Mouse (Mus musculus) v-Abl transformed pro-B cells (cell line): Measurements from ENCODE around the gene Ccdc70.
"Not testable (repeated sequence)": the region's sequence is repeated elsewhere in the genome, so short reads cannot be mapped to it uniquely, and the experiment has no call there.

Experiments
- in situ Hi-C, 2 experiments: fragments of 400-800 bp; cut with MboI; formaldehyde crosslinking; loops; one replicate each; pipeline ENCODE4 v1.15.1; 2025; ENCODE audit not compliant: unreplicated experiment in 2 of 2

Ccdc70 gene

GRCm38 (mm10) chr8:21969475-21969874 is at the start of gene Ccdc70:
TSS of gene Ccdc70 (plus strand) at chr8:21969775.
- in situ Hi-C loops, result loop anchor here in 1 of 2 experiments (25.0 kb wide), 1 partner anchor 957 kb away; no protein-coding TSS in a partner anchor

- in situ Hi-C loops, result not testable (repeated sequence)
Measured at GRCm38 (mm10) chr8:21930754-21931153, 38.8 kb upstream of the Ccdc70 start.

- in situ Hi-C loops, result no loop called here
Measured at GRCm38 (mm10) chr8:21932610-21933009, 37.0 kb upstream of the Ccdc70 start, which contains the start of gene Defb15. TSS of gene Defb15 (minus strand) at chr8:21932710.

GRCm38 (mm10) chr8:21938052-21938451 is 31.5 kb upstream of the Ccdc70 start, which contains the start of gene Defb35:
TSS of gene Defb35 (plus strand) at chr8:21938352.
- in situ Hi-C loops, result not testable (repeated sequence)

GRCm38 (mm10) chr8:21946462-21946861 is 23.1 kb upstream of the Ccdc70 start, which contains the start of gene Defb13:
TSS of gene Defb13 (plus strand) at chr8:21946762.
- in situ Hi-C loops, result no loop called here

GRCm38 (mm10) chr8:21947311-21948017 is 22.1 kb upstream of the Ccdc70 start:
- in situ Hi-C loops, result no loop called here

GRCm38 (mm10) chr8:21955321-21955720 is 14.3 kb upstream of the Ccdc70 start:
- in situ Hi-C loops, result loop anchor here in 1 of 2 experiments (25.0 kb wide), 1 partner anchor 943 kb away; no protein-coding TSS in a partner anchor

GRCm38 (mm10) chr8:21956336-21956735 is 13.2 kb upstream of the Ccdc70 start:
- in situ Hi-C loops, result loop anchor here in 1 of 2 experiments (25.0 kb wide), 1 partner anchor 944 kb away; no protein-coding TSS in a partner anchor

- in situ Hi-C loops, result loop anchor here in 1 of 2 experiments (25.0 kb wide), 1 partner anchor 946 kb away; no protein-coding TSS in a partner anchor
Measured at GRCm38 (mm10) chr8:21958414-21958813, 11.2 kb upstream of the Ccdc70 start, which contains the start of gene Fam90a1a. TSS of gene Fam90a1a (plus strand) at chr8:21958714.

GRCm38 (mm10) chr8:21966646-21967045 is 2.9 kb upstream of the Ccdc70 start:
- in situ Hi-C loops, result loop anchor here in 1 of 2 experiments (25.0 kb wide), 1 partner anchor 954 kb away; no protein-coding TSS in a partner anchor

GRCm38 (mm10) chr8:21978193-21978592 is 8.6 kb downstream of the Ccdc70 start:
- in situ Hi-C loops, result no loop called here

GRCm38 (mm10) chr8:21981664-21982337 is 12.2 kb downstream of the Ccdc70 start:
- in situ Hi-C loops, result no loop called here

- in situ Hi-C loops, result no loop called here
Measured at GRCm38 (mm10) chr8:21992184-21992583, 22.6 kb downstream of the Ccdc70 start.

GRCm38 (mm10) chr8:21995181-21995580 is 25.6 kb downstream of the Ccdc70 start:
- in situ Hi-C loops, result no loop called here

- in situ Hi-C loops, result no loop called here
Measured at GRCm38 (mm10) chr8:22004750-22005522, 35.4 kb downstream of the Ccdc70 start.

- in situ Hi-C loops, result no loop called here
Measured at GRCm38 (mm10) chr8:22006423-22006822, 36.8 kb downstream of the Ccdc70 start.

GRCm38 (mm10) chr8:22009403-22009802 is 39.8 kb downstream of the Ccdc70 start:
- in situ Hi-C loops, result no loop called here

GRCm38 (mm10) chr8:22013034-22013707 is 43.6 kb downstream of the Ccdc70 start:
- in situ Hi-C loops, result no loop called here

GRCm38 (mm10) chr8:22017731-22018130 is 48.2 kb downstream of the Ccdc70 start:
- in situ Hi-C loops, result no loop called here

- in situ Hi-C loops, result no loop called here
Measured at GRCm38 (mm10) chr8:22019498-22019897, 49.9 kb downstream of the Ccdc70 start.
